21 mouse cellular contexts compared by ENCODE assay signal in genomic region chr7:113601803-113602202, GRCm38 (mm10).
DNase-seq lines count a peak whose midpoint lies in the region; ATAC-seq and TF ChIP-seq lines count a peak whose summit lies in the region.
"Had no signal": no experiment of that assay in that cellular context is flagged by ENCODE, and none has a peak within 500 bp of the region (broad histone marks: within the 10 kb centered on the region; RNA-seq: fewer than 3 reads in every experiment).

No protein-coding gene starts in this region.

- DNase-seq in kidney, postnatal 14 days = no peak
- DNase-seq in kidney, postnatal 0 days (ENCODE audit: low spot score) = peak; percentile 14
- DNase-seq in kidney, postnatal 25 days = no peak
- DNase-seq in limb, embryonic 10.5 days (ENCODE audit: low spot score) = peak; percentile 7
- no peak for DNase-seq in forebrain, embryonic 14.5 days (ENCODE audit: low spot score)
- DNase-seq: adrenal gland, adult 2 months; adrenal gland, adult 8-10 months; adrenal gland, postnatal 10 days; adrenal gland, postnatal 14 days; adrenal gland, postnatal 25 days; adrenal gland, postnatal 36 days; B cell, adult 2 months; cerebellum, adult 11 months; cerebellum, adult 11-12 months; cerebellum, adult 18-20 months had no signal

- no peak overlapping the region for H3K4me3 ChIP-seq in kidney, embryonic 16.5 days (ENCODE audit: low read length)
- no peak overlapping the region for H3K4me3 ChIP-seq in kidney, postnatal 0 days (replicated peaks; ENCODE audit: low read depth, low read length)
- H3K4me3 ChIP-seq in limb, embryonic 10.5 days = no peak overlapping the region
- no peak overlapping the region for H3K4me3 ChIP-seq in forebrain, embryonic 14.5 days (ENCODE audit: low read depth, low read length)

- 57% methylated on average over 3 of the region's 3 CpGs for WGBS in kidney, embryonic 16.5 days
- WGBS in kidney, postnatal 0 days = 59% methylated on average over 3 of the region's 3 CpGs
- 81% methylated on average over 3 of the region's 3 CpGs for WGBS in limb, embryonic 10.5 days
- 91% methylated on average over 3 of the region's 3 CpGs for WGBS in forebrain, embryonic 14.5 days

- H3K4me2 ChIP-seq in kidney, embryonic 16.5 days (replicated peaks; ENCODE audit: low read depth, low read length) = no peak overlapping the region
- no peak overlapping the region for H3K4me2 ChIP-seq in kidney, postnatal 0 days (ENCODE audit: low read length)
- no peak overlapping the region for H3K4me2 ChIP-seq in forebrain, embryonic 14.5 days (ENCODE audit: low read length)

- H3K27me3 ChIP-seq in kidney, embryonic 16.5 days (ENCODE audit: insufficient read depth, low read length) = no peaks in the 10 kb centered on the region
- H3K27me3 ChIP-seq in kidney, postnatal 0 days (ENCODE audit: insufficient read depth, low read length) = no peaks in the 10 kb centered on the region
- H3K27me3 ChIP-seq in limb, embryonic 10.5 days (ENCODE audit: low read depth, poor library complexity, severe bottlenecking) = no peaks in the 10 kb centered on the region
- H3K27me3 ChIP-seq in forebrain, embryonic 14.5 days (replicated peaks; ENCODE audit: control insufficient read depth, insufficient read depth, low read length) = no peaks in the 10 kb centered on the region
- H3K27me3 ChIP-seq: CH12.LX, Patski had no signal

- peak; percentile 61; the same call in 1 of the 2 replicates for ATAC-seq in kidney, embryonic 16.5 days (ENCODE audit: low FRiP score, low TSS enrichment)
- ATAC-seq in kidney, postnatal 0 days (replicated peaks; ENCODE audit: low FRiP score, low read depth) = peak; percentile 73; the same call in 1 of the 2 replicates
- ATAC-seq in forebrain, embryonic 14.5 days = no peak
- ATAC-seq: activated CD4-positive, CD25-positive, alpha-beta regulatory T cell, adult 4 months; CD4-positive, CD25-positive, alpha-beta regulatory T cell, adult 4 months; Patski had no signal

- no peak for TF ChIP-seq CTCF in kidney, postnatal 0 days (IDR thresholded peaks at IDR 0.05; ENCODE audit: low read depth)

- H3K4me1 ChIP-seq in kidney, embryonic 16.5 days (ENCODE audit: insufficient read depth, low read length) = no peaks in the 10 kb centered on the region
- no peaks in the 10 kb centered on the region for H3K4me1 ChIP-seq in kidney, postnatal 0 days (replicated peaks; ENCODE audit: insufficient read depth, low read length)
- no peaks in the 10 kb centered on the region for H3K4me1 ChIP-seq in limb, embryonic 10.5 days
- H3K4me1 ChIP-seq in forebrain, embryonic 14.5 days (ENCODE audit: control insufficient read depth, insufficient read depth, low read length) = no peaks in the 10 kb centered on the region

- H3K36me3 ChIP-seq in kidney, embryonic 16.5 days (ENCODE audit: insufficient read depth, low read length) = no peaks in the 10 kb centered on the region
- H3K36me3 ChIP-seq in kidney, postnatal 0 days (ENCODE audit: insufficient read depth, low read length) = no peaks in the 10 kb centered on the region
- H3K36me3 ChIP-seq in limb, embryonic 10.5 days = no peaks in the 10 kb centered on the region
- no peaks in the 10 kb centered on the region for H3K36me3 ChIP-seq in forebrain, embryonic 14.5 days (ENCODE audit: control insufficient read depth, insufficient read depth, low read length)
- H3K36me3 ChIP-seq: G1E had no signal

- no peak overlapping the region for H3K9ac ChIP-seq in kidney, embryonic 16.5 days (replicated peaks; ENCODE audit: low read length)
- no peak overlapping the region for H3K9ac ChIP-seq in kidney, postnatal 0 days (ENCODE audit: low read depth, low read length)
- no peak overlapping the region for H3K9ac ChIP-seq in forebrain, embryonic 14.5 days (ENCODE audit: low read length)

- H3K27ac ChIP-seq in kidney, embryonic 16.5 days (ENCODE audit: low read length) = no peak overlapping the region
- no peak overlapping the region for H3K27ac ChIP-seq in kidney, postnatal 0 days
- no peak overlapping the region for H3K27ac ChIP-seq in limb, embryonic 10.5 days
- no peak overlapping the region for H3K27ac ChIP-seq in forebrain, embryonic 14.5 days (ENCODE audit: low read depth, low read length)

- H3K9me3 ChIP-seq in kidney, embryonic 16.5 days (ENCODE audit: low read length) = peaks cover 7% of the 10 kb centered on the region; the same call in 1 of the 2 replicates
- H3K9me3 ChIP-seq in kidney, postnatal 0 days (replicated peaks; ENCODE audit: low read length) = no peaks in the 10 kb centered on the region
- no peaks in the 10 kb centered on the region for H3K9me3 ChIP-seq in limb, embryonic 10.5 days (replicated peaks)
- H3K9me3 ChIP-seq in forebrain, embryonic 14.5 days (replicated peaks; ENCODE audit: control insufficient read depth, low read length) = no peaks in the 10 kb centered on the region
- H3K9me3 ChIP-seq: G1E had no signal

Comparison
In these comparisons a context has a peak if more than half of its experiments do, and no peak if none do; other contexts are left out.
1. DNase-seq: peak in kidney, postnatal 0 days (single experiment) and limb, embryonic 10.5 days (single experiment); none in kidney, postnatal 14 days (single experiment), kidney, postnatal 25 days (0 of 2) and forebrain, embryonic 14.5 days (single experiment).